Mouse (Mus musculus) gastrocnemius, adult 2 months (tissue): ENCODE results near the gene Cyb5r3. TPM values are rescaled to one million over a fixed set of nuclear protein-coding genes. Genes with fewer than 3 reads are reported as not detected.

Source experiments
- DNase-seq: peaks from one replicate; pipeline ENCODE4 v3.0.0; 2022
- H3K27ac ChIP-seq: fragments of 200-600 bp; 2 replicates; pipeline ENCODE4 v1.8.1; 2022; ENCODE audit warnings: mild to moderate bottlenecking
- H3K4me3 ChIP-seq: fragments of 200-600 bp; 2 replicates; pipeline ENCODE4 v1.8.1; 2022; ENCODE audit warnings: mild to moderate bottlenecking, moderate library complexity
- CTCF ChIP-seq: fragments of 200-600 bp; IDR thresholded peaks from 2 replicates; pipeline ENCODE4 v1.8.1; 2022; ENCODE audit warnings: antibody characterized with exemption, mild to moderate bottlenecking, moderate library complexity
- intact Hi-C: fragments of 180-260 bp; cut with DNase I; formaldehyde crosslinking; loops from one replicate; pipeline ENCODE4 v1.15.1; 2025
- total RNA-seq, 2 experiments: library from RNA; stranded (reverse); gene quantifications; 2 replicates each; pipeline ENCODE4 v1.2.3; 2021

The Cyb5r3 gene
- total RNA-seq, 2 experiments from 2014 or later: 39.2 to 43.1 TPM

DNA sequence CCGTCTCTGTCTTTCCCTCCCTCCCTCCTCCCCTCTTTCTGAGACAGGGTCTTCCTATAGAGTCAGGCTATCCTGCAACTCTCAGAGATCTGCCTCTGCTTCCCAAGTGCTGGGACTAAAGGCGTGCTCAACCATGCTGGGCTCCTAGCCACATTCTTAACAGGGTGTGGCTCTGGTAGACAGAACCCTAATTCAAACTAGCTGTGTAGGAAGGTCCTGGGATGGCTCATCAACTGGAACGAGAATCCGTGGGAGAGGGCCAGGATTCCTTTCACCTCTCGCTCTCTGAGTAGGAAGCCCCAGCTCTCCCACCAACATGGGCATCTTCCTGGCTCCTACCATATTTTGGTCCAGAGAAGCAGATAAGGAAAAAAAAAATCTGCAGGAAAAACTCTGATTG is 10.0 kb upstream of the Cyb5r3 start:
- Histone ChIP-seq H3K4me3 (no peak overlapping the region), H3K27ac (peak overlapping the region; percentile 51)
- intact Hi-C loops: no loop called here
- DNase-seq: no peak
- TF ChIP-seq CTCF: no peak

DNA sequence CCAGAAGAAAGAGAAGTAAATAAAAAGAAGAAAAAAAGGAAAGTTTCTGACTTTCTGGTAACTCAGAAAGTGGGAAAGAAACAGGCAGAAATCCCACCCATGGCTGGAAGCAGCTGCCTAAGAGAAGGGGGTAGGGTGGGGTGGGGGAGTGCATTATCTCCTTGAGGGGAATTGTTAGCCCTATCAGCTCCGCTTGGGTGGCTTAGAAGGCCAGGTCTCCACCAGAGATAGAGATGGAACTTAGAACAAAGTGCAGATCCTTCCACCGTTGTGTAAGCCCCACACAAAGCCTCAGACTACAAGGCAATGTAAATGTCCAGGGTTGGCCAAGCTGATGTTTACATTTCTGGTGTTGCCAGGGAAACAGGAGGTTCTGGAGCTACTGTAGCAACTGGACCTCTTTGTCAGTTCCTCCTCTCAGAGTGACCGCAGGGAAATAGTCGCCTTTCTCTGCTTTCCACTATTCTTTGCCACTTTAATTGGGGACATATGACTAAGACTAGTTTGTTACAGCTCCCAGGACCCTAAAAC is 9.5 kb upstream of the Cyb5r3 start:
- Histone ChIP-seq H3K4me3 (no peak overlapping the region), H3K27ac (peak overlapping the region; percentile 49)
- TF ChIP-seq CTCF: no peak
- no peak for DNase-seq
- intact Hi-C loops: no loop called here

- no peak for DNase-seq
- Histone ChIP-seq H3K27ac (no peak overlapping the region), H3K4me3 (no peak overlapping the region)
- TF ChIP-seq CTCF: no peak
- intact Hi-C loops: no loop called here
Measured at GRCm38 (mm10) chr15:83180004-83180403, 7.6 kb upstream of the Cyb5r3 start.

DNA sequence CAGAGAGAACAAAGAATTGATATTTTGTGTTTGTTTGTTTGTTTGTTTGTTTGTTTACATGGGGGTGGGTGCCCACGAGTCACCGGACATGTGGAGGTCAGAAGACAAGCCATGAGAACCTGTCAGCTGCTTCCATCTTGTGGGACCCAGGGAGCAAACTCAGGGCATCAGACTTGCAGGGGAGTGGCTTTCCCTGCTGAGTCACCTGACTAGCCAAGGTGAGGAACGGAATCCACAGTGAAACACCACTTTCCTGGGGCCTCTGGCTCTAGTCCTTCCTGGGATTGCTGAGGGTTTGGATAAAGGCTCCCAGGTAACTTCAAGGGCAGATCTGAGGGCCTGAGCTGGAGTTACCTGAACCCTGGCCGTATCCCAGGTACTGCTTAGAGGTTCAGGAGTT is 4.3 kb upstream of the Cyb5r3 start:
- Histone ChIP-seq H3K27ac (no peak overlapping the region), H3K4me3 (no peak overlapping the region)
- intact Hi-C loops: no loop called here
- DNase-seq: no peak
- no peak for TF ChIP-seq CTCF

DNA sequence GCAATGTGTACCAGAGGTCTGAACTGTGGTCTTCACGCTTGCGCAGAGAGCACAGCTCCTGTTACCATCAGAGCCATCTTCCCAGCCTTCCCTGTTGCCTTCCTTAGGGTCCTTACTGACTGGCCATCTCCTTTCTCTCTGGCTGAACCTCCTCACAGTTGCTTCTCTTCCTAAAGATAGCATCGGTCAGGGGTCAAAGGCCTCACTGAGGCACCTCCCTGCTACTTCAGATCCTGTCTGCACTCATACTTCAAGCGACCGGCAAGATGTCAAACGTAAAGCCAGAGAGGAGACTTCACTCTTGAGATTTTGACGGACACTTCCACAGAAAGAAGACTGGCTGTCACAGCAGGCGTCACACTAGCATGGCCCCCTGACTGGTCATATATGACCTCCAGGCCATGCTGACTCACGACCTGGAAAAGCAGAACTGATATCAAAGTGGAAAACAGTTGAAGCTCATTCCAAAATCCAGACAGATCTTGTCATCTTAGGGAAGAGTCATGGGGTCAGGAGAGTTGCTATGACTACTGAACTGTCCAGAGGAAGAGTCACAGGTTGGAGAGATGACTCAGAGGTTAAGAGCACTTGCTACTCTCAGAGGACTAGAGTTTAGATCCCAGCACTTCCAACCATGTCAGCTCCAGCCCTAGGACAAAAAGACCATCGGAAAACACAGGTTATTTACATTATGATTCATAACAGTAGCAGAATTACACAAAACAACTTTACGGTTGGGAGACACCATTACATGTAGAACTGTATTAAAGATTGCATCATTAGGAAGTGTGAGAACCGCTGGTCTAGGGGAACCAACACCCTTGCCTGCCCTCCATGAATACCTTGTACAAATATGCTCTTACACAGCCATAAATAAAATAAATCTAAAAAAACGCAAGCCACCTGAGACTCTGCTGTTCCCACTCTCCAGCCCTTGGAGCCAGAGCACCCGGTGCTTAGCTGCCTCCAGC is 1.8 kb upstream of the Cyb5r3 start:
- Histone ChIP-seq H3K27ac (no peak overlapping the region), H3K4me3 (no peak overlapping the region)
- DNase-seq: no peak
- intact Hi-C loops: loop anchor here (2.0 kb wide), 2 partner anchors 17 to 25 kb away; partner anchors contain the start of gene Poldip3
- no peak for TF ChIP-seq CTCF

DNA sequence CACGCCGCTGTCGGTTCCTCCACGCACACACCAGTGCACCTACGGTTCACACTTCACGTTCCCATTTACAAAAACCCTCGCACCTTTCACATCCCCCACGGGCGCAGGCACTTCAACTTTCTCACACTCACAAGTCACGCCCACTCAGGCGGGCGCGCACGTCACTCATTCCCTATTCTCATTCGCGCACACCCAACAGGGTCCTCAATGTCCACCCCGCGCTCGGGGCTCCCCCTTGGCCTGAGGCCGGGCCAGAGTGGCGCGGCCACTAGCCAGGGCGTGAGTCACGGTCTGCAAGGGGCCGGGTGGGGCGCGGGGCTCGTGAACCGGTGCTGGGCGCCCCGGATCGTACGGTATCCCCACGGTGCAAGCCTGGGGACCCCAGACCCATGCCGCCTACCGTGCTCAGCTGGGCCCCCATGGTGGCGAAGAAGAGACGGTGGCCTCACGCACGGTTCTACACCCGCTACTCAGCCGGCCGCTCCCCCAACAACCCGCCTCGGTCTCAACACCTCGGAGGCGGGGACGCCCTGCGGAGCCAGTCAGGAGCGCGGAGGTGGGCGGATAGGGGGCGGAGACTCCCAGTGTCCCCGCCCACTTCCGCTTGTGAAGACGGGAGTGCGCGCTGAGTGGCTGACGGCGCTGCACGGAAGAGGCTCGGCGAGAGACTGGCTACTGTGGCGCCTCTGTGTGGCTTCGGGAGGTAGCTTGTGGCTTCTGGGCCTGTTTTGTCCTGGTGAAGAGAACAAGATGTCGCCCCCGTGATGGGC is 495 bp downstream of the Cyb5r3 start:
- intact Hi-C loops: loop anchor here (2.0 kb wide), 2 partner anchors 15 to 23 kb away; partner anchors contain the start of gene Poldip3
- TF ChIP-seq CTCF: peak; percentile 58
- peak; percentile 97 for DNase-seq
- H3K27ac ChIP-seq: peak overlapping the region; percentile 94
- peak overlapping the region; percentile 98 for H3K4me3 ChIP-seq

GRCm38 (mm10) chr15:83170956-83171659 is 1.3 kb downstream of the Cyb5r3 start:
- intact Hi-C loops: no loop called here
- no peak for TF ChIP-seq CTCF
- peak overlapping the region; percentile 94 for H3K27ac ChIP-seq
- H3K4me3 ChIP-seq: peak overlapping the region; percentile 98
- DNase-seq: no peak

GRCm38 (mm10) chr15:83169772-83170722 is 2.3 kb downstream of the Cyb5r3 start:
- peak; percentile 54 for DNase-seq
- peak overlapping the region; percentile 69 for H3K4me3 ChIP-seq
- TF ChIP-seq CTCF: no peak
- intact Hi-C loops: no loop called here
- H3K27ac ChIP-seq: peak overlapping the region; percentile 77

- intact Hi-C loops: no loop called here
- Histone ChIP-seq H3K4me3 (peak overlapping the region; percentile 69), H3K27ac (peak overlapping the region; percentile 77)
- TF ChIP-seq CTCF: no peak
- DNase-seq: no peak
Measured at GRCm38 (mm10) chr15:83168875-83169771, 3.3 kb downstream of the Cyb5r3 start.

DNA sequence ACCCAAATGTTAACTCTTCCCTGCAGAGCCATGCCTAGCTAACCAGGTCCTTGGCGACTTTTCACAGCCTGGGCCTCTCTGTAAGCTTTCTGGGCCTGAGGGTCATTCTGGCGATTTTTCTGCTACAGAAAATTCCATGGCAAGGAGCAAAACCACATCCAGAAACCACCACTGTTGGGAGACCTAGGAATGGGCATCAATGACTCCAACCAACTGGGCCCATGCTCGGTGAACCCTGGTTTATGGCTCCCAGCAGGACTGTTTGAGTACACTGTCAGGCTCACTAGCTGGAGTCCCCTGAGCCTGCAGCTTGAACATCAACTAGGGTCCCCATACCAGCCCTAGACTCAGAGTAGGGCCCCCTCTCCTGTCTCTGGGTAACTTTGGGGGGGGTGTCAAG is 4.1 kb downstream of the Cyb5r3 start:
- DNase-seq: no peak
- H3K27ac ChIP-seq: peak overlapping the region; percentile 28; the same call in 1 of the 2 replicates
- H3K4me3 ChIP-seq: peak overlapping the region; percentile 69
- no peak for TF ChIP-seq CTCF
- intact Hi-C loops: no loop called here
